Mouse (Mus musculus) midbrain, embryonic 11.5 days (tissue): ENCODE data around the gene Sh2d4b. TPM values are rescaled to one million over a fixed set of nuclear protein-coding genes. Genes with fewer than 3 reads are reported as not detected.

ENCODE experiments used
- ATAC-seq: fragments of 200-750 bp; cut with Nextera tagmentation; 2 replicates; pipeline ENCODE4 v1.8.0; 2017; ENCODE audit warnings: moderate TSS enrichment, moderate library complexity; ENCODE audit not compliant: low FRiP score
- DNase-seq: peaks from one replicate; pipeline ENCODE4 v3.0.0; 2015; ENCODE audit warnings: low spot score; ENCODE audit errors: missing footprints
- H3K27ac ChIP-seq: fragments of 300-500 bp; sonication (generic); 2 replicates; pipeline ENCODE4 v1.5.1; 2014; ENCODE audit warnings: low read depth, low read length
- H3K27me3 ChIP-seq: fragments of 300-500 bp; sonication (generic); 2 replicates; pipeline ENCODE4 v1.6.1; 2014; ENCODE audit warnings: mild to moderate bottlenecking, low read length, moderate library complexity, mixed read lengths; ENCODE audit not compliant: control insufficient read depth, insufficient read depth
- H3K36me3 ChIP-seq: fragments of 300-500 bp; sonication (generic); 2 replicates; pipeline ENCODE4 v1.6.1; 2014; ENCODE audit warnings: mild to moderate bottlenecking, low read length, moderate library complexity, mixed read lengths; ENCODE audit not compliant: control insufficient read depth, insufficient read depth
- H3K4me1 ChIP-seq: fragments of 300-500 bp; sonication (generic); 2 replicates; pipeline ENCODE4 v1.6.1; 2014; ENCODE audit warnings: low read length; ENCODE audit not compliant: control insufficient read depth, insufficient read depth
- H3K4me2 ChIP-seq: fragments of 300-500 bp; sonication (generic); 2 replicates; pipeline ENCODE4 v1.6.1; 2014; ENCODE audit warnings: mild to moderate bottlenecking, moderate library complexity
- H3K4me3 ChIP-seq: fragments of 300-500 bp; sonication (generic); 2 replicates; pipeline ENCODE4 v1.5.1; 2014; ENCODE audit warnings: low read depth, low read length
- H3K9ac ChIP-seq: fragments of 300-500 bp; sonication (generic); 2 replicates; pipeline ENCODE4 v1.6.1; 2014; ENCODE audit warnings: low read length
- H3K9me3 ChIP-seq: fragments of 300-500 bp; sonication (generic); 2 replicates; pipeline ENCODE4 v1.6.1; 2016; ENCODE audit warnings: low read length; ENCODE audit not compliant: control insufficient read depth
- WGBS: fragments of 180-500 bp; shearing (Covaris S2); extraction: QIAGEN DNeasy Blood & Tissue Kit; methylation state at CpG from one replicate; pipeline ENCODE4 v1.1.7; 2014; 5-methylcytosine and 5-hydroxymethylcytosine counted together
- polyA plus RNA-seq: library from polyadenylated mRNA; unstranded; fragments of >200 nt; fragmentation: Nextera tagmentation; extraction: Ambion mirVana; gene quantifications from 2 replicates; pipeline ENCODE4 v1.2.1, GENCODE M21; 2014

The Sh2d4b gene
- polyA plus RNA-seq, 1 experiment from 2014 or later, result 0.78 TPM

- Histone ChIP-seq H3K4me1 (no peaks in the 10 kb centered on the region), H3K27me3 (no peaks in the 10 kb centered on the region), H3K4me2 (no peak overlapping the region), H3K9ac (no peak overlapping the region), H3K27ac (no peak overlapping the region), H3K9me3 (no peaks in the 10 kb centered on the region), H3K36me3 (peaks cover 8% of the 10 kb centered on the region), H3K4me3 (no peak overlapping the region)
- DNase-seq (no peak), ATAC-seq (no peak)
- 91% methylated on average over 8 of the region's 8 CpGs for WGBS
Observed at GRCm38 (mm10) chr14:40915838-40916237, 22.8 kb upstream of the Sh2d4b start.

- no peak overlapping the region for H3K4me2 ChIP-seq
- H3K4me1 ChIP-seq, result no peaks in the 10 kb centered on the region
- DNase-seq (no peak), ATAC-seq (no peak)
- H3K27me3 ChIP-seq, result no peaks in the 10 kb centered on the region
- H3K9ac ChIP-seq, result no peak overlapping the region
- no peak overlapping the region for H3K27ac ChIP-seq
- no peaks in the 10 kb centered on the region for H3K9me3 ChIP-seq
- WGBS, result 86% methylated on average over 3 of the region's 3 CpGs
- H3K4me3 ChIP-seq, result no peak overlapping the region
- H3K36me3 ChIP-seq, result peaks cover 11% of the 10 kb centered on the region
Observed at GRCm38 (mm10) chr14:40914701-40915100, 21.6 kb upstream of the Sh2d4b start.

- 90% methylated on average over 6 of the region's 6 CpGs for WGBS
- peaks cover 16% of the 10 kb centered on the region for H3K36me3 ChIP-seq
- H3K4me3 ChIP-seq, result no peak overlapping the region
- H3K27me3 ChIP-seq, result no peaks in the 10 kb centered on the region
- DNase-seq (no peak), ATAC-seq (no peak)
- no peak overlapping the region for H3K4me2 ChIP-seq
- H3K4me1 ChIP-seq, result no peaks in the 10 kb centered on the region
- H3K9me3 ChIP-seq, result no peaks in the 10 kb centered on the region
- H3K9ac ChIP-seq, result no peak overlapping the region
- no peak overlapping the region for H3K27ac ChIP-seq
Observed at GRCm38 (mm10) chr14:40913709-40914108, 20.6 kb upstream of the Sh2d4b start.

- H3K36me3 ChIP-seq, result peaks cover 28% of the 10 kb centered on the region
- H3K4me3 ChIP-seq, result no peak overlapping the region
- ATAC-seq, result no peak
- H3K27me3 ChIP-seq, result no peaks in the 10 kb centered on the region
- no peak overlapping the region for H3K27ac ChIP-seq
- no peak for DNase-seq
- no peak overlapping the region for H3K4me2 ChIP-seq
- H3K9me3 ChIP-seq, result no peaks in the 10 kb centered on the region
- H3K9ac ChIP-seq, result no peak overlapping the region
- H3K4me1 ChIP-seq, result no peaks in the 10 kb centered on the region
Observed at GRCm38 (mm10) chr14:40911529-40911928, 18.5 kb upstream of the Sh2d4b start.

- Histone ChIP-seq H3K27ac (no peak overlapping the region), H3K9ac (no peak overlapping the region), H3K9me3 (no peaks in the 10 kb centered on the region), H3K36me3 (peaks cover 23% of the 10 kb centered on the region), H3K27me3 (no peaks in the 10 kb centered on the region), H3K4me2 (no peak overlapping the region), H3K4me3 (no peak overlapping the region), H3K4me1 (no peaks in the 10 kb centered on the region)
- DNase-seq (no peak), ATAC-seq (no peak)
- 93% methylated on average over 9 of the region's 9 CpGs for WGBS
Observed at GRCm38 (mm10) chr14:40908763-40909162, 15.7 kb upstream of the Sh2d4b start.

GRCm38 (mm10) chr14:40906770-40907169 lies 13.7 kb upstream of the Sh2d4b start:
- 0 out of 2 replicates have a peak, but pooled peaks cover 3% of the 10 kb centered on the region for H3K4me1 ChIP-seq
- DNase-seq (no peak), ATAC-seq (no peak)
- H3K36me3 ChIP-seq, result peaks cover 20% of the 10 kb centered on the region
- no peak overlapping the region for H3K4me3 ChIP-seq
- H3K9ac ChIP-seq, result no peak overlapping the region
- 93% methylated on average over 9 of the region's 9 CpGs for WGBS
- H3K27me3 ChIP-seq, result no peaks in the 10 kb centered on the region
- H3K27ac ChIP-seq, result no peak overlapping the region
- H3K9me3 ChIP-seq, result no peaks in the 10 kb centered on the region
- no peak overlapping the region for H3K4me2 ChIP-seq

GRCm38 (mm10) chr14:40905813-40906212 lies 12.7 kb upstream of the Sh2d4b start:
- 91% methylated on average over 8 of the region's 8 CpGs for WGBS
- no peak overlapping the region for H3K9ac ChIP-seq
- no peak for ATAC-seq

GRCm38 (mm10) chr14:40902307-40903055 lies 9.4 kb upstream of the Sh2d4b start:
- Histone ChIP-seq H3K4me3 (no peak overlapping the region), H3K27ac (no peak overlapping the region), H3K36me3 (peaks cover 3% of the 10 kb centered on the region; the same call in 1 of the 2 replicates), H3K9ac (no peak overlapping the region), H3K27me3 (no peaks in the 10 kb centered on the region), H3K4me2 (no peak overlapping the region), H3K9me3 (no peaks in the 10 kb centered on the region), H3K4me1 (0 out of 2 replicates have a peak, but pooled peaks cover 3% of the 10 kb centered on the region)
- WGBS, result 63% methylated on average over 12 of the region's 12 CpGs
- DNase-seq (no peak), ATAC-seq (peak; percentile 27; the same call in 1 of the 2 replicates)

More at GRCm38 (mm10) chr14:40905813-40906212, 12.7 kb upstream of the Sh2d4b start:
- no peak for DNase-seq
- H3K27ac ChIP-seq, result no peak overlapping the region
- no peak overlapping the region for H3K4me2 ChIP-seq
- H3K27me3 ChIP-seq, result no peaks in the 10 kb centered on the region
- 0 out of 2 replicates have a peak, but pooled peaks cover 3% of the 10 kb centered on the region for H3K4me1 ChIP-seq
- H3K36me3 ChIP-seq, result peaks cover 20% of the 10 kb centered on the region; the same call in 1 of the 2 replicates
- no peak overlapping the region for H3K4me3 ChIP-seq
- H3K9me3 ChIP-seq, result no peaks in the 10 kb centered on the region

- DNase-seq (no peak), ATAC-seq (0 out of 2 replicates have a peak, but pooled peaks have one; percentile 18)
- WGBS, result 93% methylated on average over 2 of the region's 2 CpGs
- H3K4me2 ChIP-seq, result no peak overlapping the region
- no peaks in the 10 kb centered on the region for H3K36me3 ChIP-seq
- no peaks in the 10 kb centered on the region for H3K9me3 ChIP-seq
- H3K4me3 ChIP-seq, result no peak overlapping the region
- H3K27ac ChIP-seq, result no peak overlapping the region
- H3K4me1 ChIP-seq, result 0 out of 2 replicates have a peak, but pooled peaks cover 3% of the 10 kb centered on the region
- H3K27me3 ChIP-seq, result no peaks in the 10 kb centered on the region
- H3K9ac ChIP-seq, result no peak overlapping the region
Observed at GRCm38 (mm10) chr14:40900267-40900666, 7.2 kb upstream of the Sh2d4b start.
